Mouse (Mus musculus): ENCODE measurements around the gene Tuba1a. TPM values are rescaled to one million over a fixed set of nuclear protein-coding genes. Genes with fewer than 3 reads are reported as not detected.

Gene Tuba1a
- polyA plus RNA-seq, 1 experiment from 2014 or later: 727 TPM

Other genes starting within 250 kb of the Tuba1a start
- gene Ccdc65, start 245.5 kb downstream of the Tuba1a start, polyA plus RNA-seq (2015; fragmentation: Nextera tagmentation; extraction: Ambion mirVana): 0.97 and 1.0 TPM in 2 replicates
- gene Fkbp11, start 225.5 kb downstream of the Tuba1a start, polyA plus RNA-seq (2015; fragmentation: Nextera tagmentation; extraction: Ambion mirVana): 23.0 and 27.7 TPM in 2 replicates
- 35.8 and 36.4 TPM in 2 replicates for gene Arf3, start 190.5 kb downstream of the Tuba1a start, polyA plus RNA-seq (2015; fragmentation: Nextera tagmentation; extraction: Ambion mirVana)
- gene Wnt10b, start 175.6 kb downstream of the Tuba1a start, polyA plus RNA-seq (2015; fragmentation: Nextera tagmentation; extraction: Ambion mirVana): 0.28 and 0.44 TPM in 2 replicates
- not detected in 2 replicates for gene Wnt1, start 163.8 kb downstream of the Tuba1a start, polyA plus RNA-seq (2015; fragmentation: Nextera tagmentation; extraction: Ambion mirVana)
- gene Ddn, start 144.2 kb downstream of the Tuba1a start, polyA plus RNA-seq (2015; fragmentation: Nextera tagmentation; extraction: Ambion mirVana): 0.32 and 0.35 TPM in 2 replicates
- gene Prkag1, start 122.2 kb downstream of the Tuba1a start, polyA plus RNA-seq (2015; fragmentation: Nextera tagmentation; extraction: Ambion mirVana): 111 and 112 TPM in 2 replicates
- gene Kmt2d, start 82.5 kb downstream of the Tuba1a start, polyA plus RNA-seq (2015; fragmentation: Nextera tagmentation; extraction: Ambion mirVana): 8.5 and 8.6 TPM in 2 replicates
- gene Rhebl1, start 59.2 kb downstream of the Tuba1a start, polyA plus RNA-seq (2015; fragmentation: Nextera tagmentation; extraction: Ambion mirVana): 5.6 and 7.3 TPM in 2 replicates
- gene Dhh, start 55.2 kb downstream of the Tuba1a start, polyA plus RNA-seq (2015; fragmentation: Nextera tagmentation; extraction: Ambion mirVana): 2.0 and 2.5 TPM in 2 replicates
- 13.3 and 13.9 TPM in 2 replicates for gene Lmbr1l, start 35.5 kb downstream of the Tuba1a start, polyA plus RNA-seq (2015; fragmentation: Nextera tagmentation; extraction: Ambion mirVana)
- 1,504 and 1,594 TPM in 2 replicates for gene Tuba1b, start 19.1 kb downstream of the Tuba1a start, polyA plus RNA-seq (2015; fragmentation: Nextera tagmentation; extraction: Ambion mirVana)
- gene Gm49450, start 152 bp downstream of the Tuba1a start, polyA plus RNA-seq (2015; fragmentation: Nextera tagmentation; extraction: Ambion mirVana): not detected in 2 replicates
- gene Tuba1c, start 76.2 kb upstream of the Tuba1a start, polyA plus RNA-seq (2015; fragmentation: Nextera tagmentation; extraction: Ambion mirVana): 130 and 149 TPM in 2 replicates
- gene Prph, start 101.5 kb upstream of the Tuba1a start, polyA plus RNA-seq (2015; fragmentation: Nextera tagmentation; extraction: Ambion mirVana): 1.4 and 2.4 TPM in 2 replicates
- gene Troap, start 120.9 kb upstream of the Tuba1a start, polyA plus RNA-seq (2015; fragmentation: Nextera tagmentation; extraction: Ambion mirVana): 27.8 and 29.4 TPM in 2 replicates
- 0.12 and 0.16 TPM in 2 replicates for gene C1ql4, start 134.1 kb upstream of the Tuba1a start, polyA plus RNA-seq (2015; fragmentation: Nextera tagmentation; extraction: Ambion mirVana)
- 0.43 and 0.52 TPM in 2 replicates for gene Dnajc22, start 139.5 kb upstream of the Tuba1a start, polyA plus RNA-seq (2015; fragmentation: Nextera tagmentation; extraction: Ambion mirVana)
- 25.3 and 25.5 TPM in 2 replicates for gene Spats2, start 172.2 kb upstream of the Tuba1a start, polyA plus RNA-seq (2015; fragmentation: Nextera tagmentation; extraction: Ambion mirVana)